In genomic region chr2:52036929-52037595, GRCm38 (mm10) we compare ENCODE assay signal across 9 mouse cellular contexts. TPM values are rescaled to one million over a fixed set of nuclear protein-coding genes. Genes with fewer than 3 reads are reported as not detected.
DNase-seq lines count a peak whose midpoint lies in the region; ATAC-seq and TF ChIP-seq lines count a peak whose summit lies in the region.
"Had no signal": no experiment of that assay in that cellular context is flagged by ENCODE, and none has a peak within 500 bp of the region (broad histone marks: within the 10 kb centered on the region; RNA-seq: fewer than 3 reads in every experiment).

No protein-coding gene starts in this region.

- H3K4me1 ChIP-seq in heart, embryonic 16.5 days (ENCODE audit: control insufficient read depth, insufficient read depth, low read length): no peaks in the 10 kb centered on the region
- H3K4me1 ChIP-seq in heart, adult 2 months (ENCODE audit: control insufficient read depth, insufficient read depth, low read length): no peaks in the 10 kb centered on the region; the same call in 1 of the 2 replicates
- peaks cover 3% of the 10 kb centered on the region for H3K4me1 ChIP-seq in embryonic facial prominence, embryonic 14.5 days (ENCODE audit: control insufficient read depth, insufficient read depth, low read length)
- H3K4me1 ChIP-seq in intestine, postnatal 0 days (replicated peaks; ENCODE audit: control insufficient read depth, insufficient read depth, low read length): no peaks in the 10 kb centered on the region
- H3K4me1 ChIP-seq in neural tube, embryonic 11.5 days (ENCODE audit: control insufficient read depth, insufficient read depth, low read length): peaks cover 6% of the 10 kb centered on the region; the same call in 1 of the 2 replicates

- no peak for TF ChIP-seq CTCF in heart, adult 2 months (IDR thresholded peaks at IDR 0.05)
- no peak for TF ChIP-seq CTCF in intestine, postnatal 0 days (IDR thresholded peaks at IDR 0.05; ENCODE audit: low read depth)

- no peak for ATAC-seq in heart, embryonic 16.5 days (replicated peaks; ENCODE audit: extremely low read depth, insufficient read depth, low FRiP score)
- peak; percentile 45; the same call in 1 of the 2 replicates for ATAC-seq in embryonic facial prominence, embryonic 14.5 days (ENCODE audit: low read depth)
- no peak for ATAC-seq in intestine, postnatal 0 days
- ATAC-seq in neural tube, embryonic 11.5 days (ENCODE audit: insufficient read depth, low FRiP score, low TSS enrichment): peak; percentile 64

- WGBS in heart, embryonic 16.5 days: 47% methylated on average over 11 of the region's 11 CpGs
- WGBS in heart, adult 2 months: 73% methylated on average over 10 of the region's 11 CpGs
- WGBS in embryonic facial prominence, embryonic 14.5 days: 35% methylated on average over 10 of the region's 11 CpGs
- 55% methylated on average over 11 of the region's 11 CpGs for WGBS in intestine, postnatal 0 days
- WGBS in neural tube, embryonic 11.5 days: 47% methylated on average over 10 of the region's 11 CpGs

- intact Hi-C loops in heart, adult 2 months (cut with DNase I): loop anchor here (5.0 kb wide), 1 partner anchor 35 kb away; the partner anchor contains the start of gene Rif1
- intact Hi-C loops in left cerebral cortex, postnatal 36 days (cut with DNase I): no loop called here

- H3K4me3 ChIP-seq in heart, embryonic 16.5 days (ENCODE audit: low read length): no peak overlapping the region
- H3K4me3 ChIP-seq in heart, adult 2 months: no peak overlapping the region
- peak overlapping the region; percentile 52 for H3K4me3 ChIP-seq in embryonic facial prominence, embryonic 14.5 days (ENCODE audit: low read depth, low read length)
- H3K4me3 ChIP-seq in intestine, postnatal 0 days (ENCODE audit: low read depth, low read length): no peak overlapping the region
- no peak overlapping the region for H3K4me3 ChIP-seq in neural tube, embryonic 11.5 days (ENCODE audit: low read depth, low read length)

- no peak overlapping the region for H3K27ac ChIP-seq in heart, embryonic 16.5 days (ENCODE audit: low read length)
- H3K27ac ChIP-seq in heart, adult 2 months: no peak overlapping the region
- peak overlapping the region; percentile 82; the same call in 1 of the 2 replicates for H3K27ac ChIP-seq in embryonic facial prominence, embryonic 14.5 days (replicated peaks; ENCODE audit: low read depth, low read length)
- no peak overlapping the region for H3K27ac ChIP-seq in intestine, postnatal 0 days (ENCODE audit: low read depth, low read length)
- no peak overlapping the region for H3K27ac ChIP-seq in neural tube, embryonic 11.5 days (ENCODE audit: low read depth, low read length)
- H3K27ac ChIP-seq: liver, embryonic 15.5 days had no signal

- TF ChIP-seq POLR2A in heart, adult 2 months (IDR thresholded peaks at IDR 0.05; ENCODE audit: insufficient read depth, low read depth, low read length): no peak

- H3K4me2 ChIP-seq in heart, embryonic 16.5 days (ENCODE audit: low read depth, low read length): peak overlapping the region; percentile 87
- H3K4me2 ChIP-seq in embryonic facial prominence, embryonic 14.5 days (ENCODE audit: low read depth, low read length): peak overlapping the region; percentile 60
- H3K4me2 ChIP-seq in intestine, postnatal 0 days (replicated peaks; ENCODE audit: low read depth): peak overlapping the region; percentile 60; the same call in 1 of the 2 replicates
- peak overlapping the region; percentile 56 for H3K4me2 ChIP-seq in neural tube, embryonic 11.5 days (ENCODE audit: low read depth)

- TF ChIP-seq EP300 in heart, adult 2 months (IDR thresholded peaks at IDR 0.05; ENCODE audit: insufficient read depth, low read depth, low read length): no peak

- DNase-seq in heart, adult 2 months: no peak
- peak; percentile 48 for DNase-seq in embryonic facial prominence, embryonic 14.5 days (ENCODE audit: low spot score)
- DNase-seq in neural tube, embryonic 11.5 days (ENCODE audit: low spot score): peak; percentile 22
- DNase-seq in T-cell, adult 2 months (ENCODE audit: low spot score): no peak
- DNase-seq in left cerebral cortex, postnatal 36 days (ENCODE audit: low spot score in 2 of 2): no peak
- DNase-seq in testis, postnatal 14 days (ENCODE audit: low spot score): no peak

- no peak overlapping the region for H3K9ac ChIP-seq in heart, embryonic 16.5 days (ENCODE audit: low read length)
- no peak overlapping the region for H3K9ac ChIP-seq in heart, adult 2 months (ENCODE audit: low read depth, low read length)
- H3K9ac ChIP-seq in embryonic facial prominence, embryonic 14.5 days (ENCODE audit: low read depth, low read length): peak overlapping the region; percentile 62; the same call in 1 of the 2 replicates
- H3K9ac ChIP-seq in intestine, postnatal 0 days (ENCODE audit: low read depth, low read length): no peak overlapping the region
- no peak overlapping the region for H3K9ac ChIP-seq in neural tube, embryonic 11.5 days (ENCODE audit: low read length)
- H3K9ac ChIP-seq: liver, embryonic 15.5 days had no signal

- no peaks in the 10 kb centered on the region for H3K36me3 ChIP-seq in heart, embryonic 16.5 days (ENCODE audit: control insufficient read depth, insufficient read depth)
- H3K36me3 ChIP-seq in heart, adult 2 months (ENCODE audit: control insufficient read depth, insufficient read depth, low read length): no peaks in the 10 kb centered on the region
- no peaks in the 10 kb centered on the region for H3K36me3 ChIP-seq in embryonic facial prominence, embryonic 14.5 days (ENCODE audit: control insufficient read depth, insufficient read depth, low read length)
- H3K36me3 ChIP-seq in intestine, postnatal 0 days (ENCODE audit: control insufficient read depth, insufficient read depth): no peaks in the 10 kb centered on the region
- H3K36me3 ChIP-seq in neural tube, embryonic 11.5 days (ENCODE audit: control insufficient read depth, insufficient read depth, low read length): no peaks in the 10 kb centered on the region
- H3K36me3 ChIP-seq: liver, embryonic 15.5 days had no signal

- no peaks in the 10 kb centered on the region for H3K9me3 ChIP-seq in heart, embryonic 16.5 days (replicated peaks; ENCODE audit: control insufficient read depth, low read length)
- H3K9me3 ChIP-seq in embryonic facial prominence, embryonic 14.5 days (ENCODE audit: control insufficient read depth, low read length): no peaks in the 10 kb centered on the region
- no peaks in the 10 kb centered on the region for H3K9me3 ChIP-seq in intestine, postnatal 0 days (ENCODE audit: control insufficient read depth)
- H3K9me3 ChIP-seq in neural tube, embryonic 11.5 days (ENCODE audit: control insufficient read depth, low read length): no peaks in the 10 kb centered on the region
- H3K9me3 ChIP-seq: liver, embryonic 15.5 days had no signal

- no peaks in the 10 kb centered on the region; the same call in 1 of the 2 replicates for H3K27me3 ChIP-seq in heart, embryonic 16.5 days (ENCODE audit: control insufficient read depth, insufficient read depth, low read length)
- H3K27me3 ChIP-seq in heart, adult 2 months (ENCODE audit: control insufficient read depth, insufficient read depth, low read length): 0 out of 2 replicates have a peak, but pooled peaks cover 1% of the 10 kb centered on the region
- H3K27me3 ChIP-seq in embryonic facial prominence, embryonic 14.5 days (replicated peaks; ENCODE audit: control insufficient read depth, insufficient read depth, low read length): no peaks in the 10 kb centered on the region
- H3K27me3 ChIP-seq in intestine, postnatal 0 days (replicated peaks; ENCODE audit: control insufficient read depth, insufficient read depth, low read length): 0 out of 2 replicates have a peak, but pooled peaks cover 5% of the 10 kb centered on the region
- H3K27me3 ChIP-seq in neural tube, embryonic 11.5 days (ENCODE audit: control insufficient read depth, insufficient read depth, low read length): no peaks in the 10 kb centered on the region

- no peaks in the 10 kb centered on the region for H3K79me2 ChIP-seq in heart, adult 2 months (replicated peaks; ENCODE audit: control insufficient read depth, insufficient read depth, low read length)

RNA-seq across cellular contexts. Expression of gene Tnfaip6, which starts 0.7 kb away (rescaled TPM):
- 2.2 and 3.1 TPM in 2 replicates for polyA plus RNA-seq in heart, embryonic 16.5 days (2015; fragmentation: Nextera tagmentation; extraction: Ambion mirVana)
- 1 to 10 TPM; 1.1 TPM for total RNA-seq in heart, adult 2 months (2021)
- 0.41 and 1.1 TPM in 2 replicates for polyA plus RNA-seq in heart, adult 2 months (2012; rRNA removed)
- 22.7 and 23.4 TPM in 2 replicates for polyA plus RNA-seq in embryonic facial prominence, embryonic 14.5 days (2014; fragmentation: Nextera tagmentation; extraction: Ambion mirVana)
- polyA plus RNA-seq in intestine, postnatal 0 days (2015; fragmentation: Nextera tagmentation; extraction: Ambion mirVana): 1.7 and 2.4 TPM in 2 replicates
- 18.1 and 23.4 TPM in 2 replicates for polyA plus RNA-seq in neural tube, embryonic 11.5 days (2014; fragmentation: Nextera tagmentation; extraction: Ambion mirVana)
- total RNA-seq in left cerebral cortex, postnatal 36 days (2021): 1 to 10 TPM; 6.0 to 8.4 TPM

RNA-seq across cellular contexts. Expression of gene Rif1, which starts 35.6 kb away (rescaled TPM):
- polyA plus RNA-seq in heart, embryonic 16.5 days (2015; fragmentation: Nextera tagmentation; extraction: Ambion mirVana): 13.7 and 18.1 TPM in 2 replicates
- total RNA-seq in heart, adult 2 months (2021): 10 to 100 TPM; 19.3 to 21.9 TPM
- 2.4 and 4.2 TPM in 2 replicates for polyA plus RNA-seq in heart, adult 2 months (2012; rRNA removed)
- 35.7 and 38.8 TPM in 2 replicates for polyA plus RNA-seq in embryonic facial prominence, embryonic 14.5 days (2014; fragmentation: Nextera tagmentation; extraction: Ambion mirVana)
- 9.3 and 13.3 TPM in 2 replicates for polyA plus RNA-seq in intestine, postnatal 0 days (2015; fragmentation: Nextera tagmentation; extraction: Ambion mirVana)
- polyA plus RNA-seq in neural tube, embryonic 11.5 days (2014; fragmentation: Nextera tagmentation; extraction: Ambion mirVana): 39.4 and 44.1 TPM in 2 replicates
- 10 to 100 TPM; 21.2 to 32.0 TPM for total RNA-seq in left cerebral cortex, postnatal 36 days (2021)

Comparison
In these comparisons a context has a peak if more than half of its experiments do, and no peak if none do; other contexts are left out.
1. ATAC-seq: peak in embryonic facial prominence, embryonic 14.5 days (single experiment) and neural tube, embryonic 11.5 days (single experiment); none in heart, embryonic 16.5 days (single experiment) and intestine, postnatal 0 days (single experiment).
2. DNase-seq: peak in embryonic facial prominence, embryonic 14.5 days (single experiment) and neural tube, embryonic 11.5 days (single experiment); none in heart, adult 2 months (0 of 2), T-cell, adult 2 months (single experiment), left cerebral cortex, postnatal 36 days (0 of 2) and testis, postnatal 14 days (single experiment).
3. Peak in every context shown above with its lines, with median percentiles within 50 percentile points of each other: H3K4me2 ChIP-seq.